Mouse (Mus musculus): ENCODE results near the gene Arhgap8. TPM values are rescaled to one million over a fixed set of nuclear protein-coding genes. Genes with fewer than 3 reads are reported as not detected.

Arhgap8 gene
- 2.8 and 4.2 TPM in 2 replicates for polyA plus RNA-seq (2014; fragmentation: Nextera tagmentation; extraction: Ambion mirVana)

DNA sequence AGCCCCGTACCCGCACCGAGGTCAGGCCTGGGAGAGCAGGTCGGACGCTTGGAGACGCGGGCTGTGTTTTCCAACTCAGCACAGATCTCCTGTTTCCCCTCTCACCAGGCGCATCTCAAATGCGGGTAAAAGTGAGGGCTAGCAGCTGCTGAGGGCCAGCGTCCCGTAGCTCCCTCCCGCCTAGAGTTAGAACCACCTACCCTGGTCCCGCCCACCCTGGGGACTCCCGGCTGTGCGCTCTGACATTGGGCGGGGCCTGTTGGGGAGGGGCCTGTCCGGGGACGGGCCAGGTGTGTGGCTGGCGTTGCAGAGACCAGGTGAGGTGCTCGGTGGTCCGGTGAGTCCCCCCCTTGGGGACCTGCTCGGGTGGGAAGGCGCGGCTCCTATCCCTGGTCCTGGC lies at the start of gene Arhgap8:
Arhgap8 (plus strand) TSS at position 262 of the 400 bp plus-strand sequence.
- H3K4me1 ChIP-seq (ENCODE audit: control insufficient read depth, insufficient read depth, low read length), result peaks cover 10% of the 10 kb centered on the region
- H3K9me3 ChIP-seq (replicated peaks; ENCODE audit: control insufficient read depth, low read length), result no peaks in the 10 kb centered on the region
- peaks cover 12% of the 10 kb centered on the region; the same call in 1 of the 2 replicates for H3K27me3 ChIP-seq (ENCODE audit: control insufficient read depth, insufficient read depth, low read length)
- no peaks in the 10 kb centered on the region for H3K36me3 ChIP-seq (replicated peaks; ENCODE audit: control insufficient read depth, insufficient read depth, low read depth, low read length)
- 1% methylated on average over 24 of the region's 24 CpGs for WGBS
- DNase-seq (ENCODE audit: low spot score) (peak; percentile 52), ATAC-seq (replicated peaks; ENCODE audit: insufficient number of reproducible peaks, low FRiP score, low TSS enrichment, low read depth) (0 out of 2 replicates have a peak, but pooled peaks have one; percentile 31)
- H3K4me3 ChIP-seq (ENCODE audit: low read depth, low read length), result peak within 1 kb of the TSS; percentile 27
- H3K9ac ChIP-seq (replicated peaks; ENCODE audit: low read length), result peak within 1 kb of the TSS; percentile 18
- no peak within 1 kb of the TSS for H3K27ac ChIP-seq (replicated peaks; ENCODE audit: low read depth, low read length)
- peak within 1 kb of the TSS; percentile 71 for H3K4me2 ChIP-seq (ENCODE audit: low read depth, low read length)

DNA sequence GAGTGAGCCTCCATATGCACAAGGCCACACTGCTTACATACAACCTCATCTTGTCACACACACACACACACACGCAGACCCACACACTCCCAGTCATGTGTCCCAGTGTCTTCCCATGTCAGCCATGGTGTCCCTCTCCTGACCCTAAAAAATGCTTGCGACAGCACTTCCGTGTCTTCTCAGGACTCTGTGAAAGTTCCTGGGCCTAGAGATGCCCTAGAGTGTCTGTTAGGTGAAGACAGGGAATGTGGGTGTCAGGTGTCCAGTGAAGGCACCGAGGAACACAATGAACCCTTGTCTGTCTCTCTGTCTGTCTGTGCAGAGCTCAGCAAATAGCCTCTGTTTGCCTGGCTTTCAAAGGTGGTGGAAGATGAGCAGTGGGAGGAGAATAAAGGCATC lies 49.2 kb upstream of the Arhgap8 start:
- Histone ChIP-seq H3K9me3 (replicated peaks; ENCODE audit: control insufficient read depth, low read length) (no peaks in the 10 kb centered on the region), H3K36me3 (replicated peaks; ENCODE audit: control insufficient read depth, insufficient read depth, low read depth, low read length) (no peaks in the 10 kb centered on the region), H3K4me3 (ENCODE audit: low read depth, low read length) (no peak overlapping the region), H3K27me3 (ENCODE audit: control insufficient read depth, insufficient read depth, low read length) (no peaks in the 10 kb centered on the region), H3K4me1 (ENCODE audit: control insufficient read depth, insufficient read depth, low read length) (no peaks in the 10 kb centered on the region), H3K27ac (replicated peaks; ENCODE audit: low read depth, low read length) (no peak overlapping the region), H3K4me2 (ENCODE audit: low read depth, low read length) (no peak overlapping the region), H3K9ac (replicated peaks; ENCODE audit: low read length) (no peak overlapping the region; the same call in 1 of the 2 replicates)
- ATAC-seq (replicated peaks; ENCODE audit: insufficient number of reproducible peaks, low FRiP score, low TSS enrichment, low read depth), result no peak
- WGBS, result 57% methylated on average over 4 of the region's 4 CpGs
- DNase-seq (ENCODE audit: low spot score), result no peak

DNA sequence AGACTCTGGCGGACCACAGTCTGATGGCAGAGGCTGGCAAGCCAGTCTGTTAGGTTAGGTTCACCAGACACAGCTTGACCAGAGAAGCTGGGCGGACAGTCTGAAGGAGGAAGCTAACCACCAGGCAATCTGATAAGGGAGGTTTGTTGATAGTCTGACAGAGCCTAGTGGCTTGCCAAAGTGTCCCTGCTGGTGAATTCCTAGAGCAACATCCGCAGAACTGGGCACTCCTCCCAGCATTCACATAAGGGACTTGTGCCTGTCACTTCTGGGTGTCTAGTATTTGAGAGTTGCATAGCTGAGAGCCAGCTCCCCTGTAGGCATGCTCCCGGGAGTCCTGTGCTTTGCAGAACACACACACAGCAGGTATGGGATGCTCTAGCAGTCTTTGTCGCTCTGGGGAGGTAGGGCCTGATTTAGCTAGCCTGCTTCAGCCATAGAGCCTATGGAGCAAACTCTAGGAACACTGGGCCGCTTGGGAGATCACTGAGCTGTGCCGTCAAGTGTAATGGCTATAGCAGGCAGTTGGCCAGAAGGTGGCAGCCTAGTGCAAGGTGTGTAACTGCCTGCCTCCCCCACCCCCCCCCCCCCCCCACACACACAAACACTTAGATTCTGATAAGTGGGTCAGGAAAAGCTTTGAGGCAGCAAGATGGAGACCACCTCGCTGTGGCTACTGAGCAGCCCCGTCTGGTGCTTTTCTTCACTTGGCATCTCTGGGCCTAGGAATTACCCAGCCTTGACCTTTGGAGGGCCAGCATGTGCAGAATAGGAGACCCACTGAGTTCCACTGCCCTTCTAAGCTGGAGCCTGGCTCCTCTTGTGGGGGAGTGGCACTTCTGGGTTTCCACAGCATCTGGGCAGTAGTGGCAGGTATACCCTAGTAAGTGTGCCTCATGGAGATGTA lies 48.2 kb upstream of the Arhgap8 start:
- Histone ChIP-seq H3K27me3 (ENCODE audit: control insufficient read depth, insufficient read depth, low read length) (no peaks in the 10 kb centered on the region), H3K36me3 (replicated peaks; ENCODE audit: control insufficient read depth, insufficient read depth, low read depth, low read length) (no peaks in the 10 kb centered on the region), H3K4me1 (ENCODE audit: control insufficient read depth, insufficient read depth, low read length) (no peaks in the 10 kb centered on the region), H3K9me3 (replicated peaks; ENCODE audit: control insufficient read depth, low read length) (no peaks in the 10 kb centered on the region), H3K4me2 (ENCODE audit: low read depth, low read length) (no peak overlapping the region), H3K9ac (replicated peaks; ENCODE audit: low read length) (no peak overlapping the region), H3K27ac (replicated peaks; ENCODE audit: low read depth, low read length) (no peak overlapping the region), H3K4me3 (ENCODE audit: low read depth, low read length) (no peak overlapping the region)
- DNase-seq (ENCODE audit: low spot score), result peak; percentile 58
- ATAC-seq (replicated peaks; ENCODE audit: insufficient number of reproducible peaks, low FRiP score, low TSS enrichment, low read depth), result no peak
- WGBS, result 45% methylated on average over 9 of the region's 9 CpGs

GRCm38 (mm10) chr15:84672308-84672615 lies 47.6 kb upstream of the Arhgap8 start:
- H3K9ac ChIP-seq (replicated peaks; ENCODE audit: low read length), result no peak overlapping the region
- no peaks in the 10 kb centered on the region for H3K4me1 ChIP-seq (ENCODE audit: control insufficient read depth, insufficient read depth, low read length)
- no peaks in the 10 kb centered on the region for H3K27me3 ChIP-seq (ENCODE audit: control insufficient read depth, insufficient read depth, low read length)
- H3K4me2 ChIP-seq (ENCODE audit: low read depth, low read length), result no peak overlapping the region
- DNase-seq (ENCODE audit: low spot score) (no peak), ATAC-seq (replicated peaks; ENCODE audit: insufficient number of reproducible peaks, low FRiP score, low TSS enrichment, low read depth) (no peak)
- H3K36me3 ChIP-seq (replicated peaks; ENCODE audit: control insufficient read depth, insufficient read depth, low read depth, low read length), result no peaks in the 10 kb centered on the region
- H3K4me3 ChIP-seq (ENCODE audit: low read depth, low read length), result no peak overlapping the region
- WGBS, result 84% methylated on average over 4 of the region's 4 CpGs
- no peak overlapping the region for H3K27ac ChIP-seq (replicated peaks; ENCODE audit: low read depth, low read length)
- no peaks in the 10 kb centered on the region for H3K9me3 ChIP-seq (replicated peaks; ENCODE audit: control insufficient read depth, low read length)

- H3K27ac ChIP-seq (replicated peaks; ENCODE audit: low read depth, low read length), result no peak overlapping the region
- H3K27me3 ChIP-seq (ENCODE audit: control insufficient read depth, insufficient read depth, low read length), result no peaks in the 10 kb centered on the region
- H3K4me3 ChIP-seq (ENCODE audit: low read depth, low read length), result no peak overlapping the region
- H3K9ac ChIP-seq (replicated peaks; ENCODE audit: low read length), result no peak overlapping the region
- WGBS, result 77% methylated on average over 3 of the region's 3 CpGs
- H3K4me1 ChIP-seq (ENCODE audit: control insufficient read depth, insufficient read depth, low read length), result no peaks in the 10 kb centered on the region
- no peak for ATAC-seq (replicated peaks; ENCODE audit: insufficient number of reproducible peaks, low FRiP score, low TSS enrichment, low read depth)
- no peak for DNase-seq (ENCODE audit: low spot score)
- H3K36me3 ChIP-seq (replicated peaks; ENCODE audit: control insufficient read depth, insufficient read depth, low read depth, low read length), result no peaks in the 10 kb centered on the region
- H3K4me2 ChIP-seq (ENCODE audit: low read depth, low read length), result no peak overlapping the region
- no peaks in the 10 kb centered on the region for H3K9me3 ChIP-seq (replicated peaks; ENCODE audit: control insufficient read depth, low read length)
Measured at GRCm38 (mm10) chr15:84672616-84673015, 47.2 kb upstream of the Arhgap8 start.

- 78% methylated on average over 11 of the region's 11 CpGs for WGBS
- Histone ChIP-seq H3K9me3 (replicated peaks; ENCODE audit: control insufficient read depth, low read length) (no peaks in the 10 kb centered on the region), H3K4me3 (ENCODE audit: low read depth, low read length) (no peak overlapping the region), H3K27me3 (ENCODE audit: control insufficient read depth, insufficient read depth, low read length) (no peaks in the 10 kb centered on the region), H3K4me2 (ENCODE audit: low read depth, low read length) (no peak overlapping the region), H3K9ac (replicated peaks; ENCODE audit: low read length) (no peak overlapping the region), H3K36me3 (replicated peaks; ENCODE audit: control insufficient read depth, insufficient read depth, low read depth, low read length) (no peaks in the 10 kb centered on the region), H3K4me1 (ENCODE audit: control insufficient read depth, insufficient read depth, low read length) (no peaks in the 10 kb centered on the region), H3K27ac (replicated peaks; ENCODE audit: low read depth, low read length) (no peak overlapping the region)
- DNase-seq (ENCODE audit: low spot score) (no peak), ATAC-seq (replicated peaks; ENCODE audit: insufficient number of reproducible peaks, low FRiP score, low TSS enrichment, low read depth) (no peak)
Measured at GRCm38 (mm10) chr15:84674329-84675067, 45.4 kb upstream of the Arhgap8 start.

DNA sequence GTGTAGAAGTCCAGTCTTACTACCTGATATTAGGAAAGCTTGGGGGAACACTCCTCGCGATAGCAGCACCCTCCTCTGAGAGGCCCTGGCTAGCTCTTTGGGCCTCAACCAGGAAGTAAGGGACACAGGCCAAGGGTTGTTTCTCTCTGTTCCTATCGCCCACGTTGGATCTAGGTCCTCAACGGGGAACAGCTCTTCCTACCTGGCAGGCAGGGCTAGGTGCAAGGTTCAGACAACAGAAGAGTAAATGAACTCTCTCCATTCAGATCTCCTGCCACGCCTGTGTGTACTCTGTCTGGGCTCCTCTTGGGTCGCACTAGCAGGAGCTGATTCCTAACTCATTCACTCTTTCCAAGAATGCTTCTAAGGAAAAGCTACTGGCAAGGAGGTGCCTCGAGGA lies 44.5 kb upstream of the Arhgap8 start:
- H3K9ac ChIP-seq (replicated peaks; ENCODE audit: low read length), result no peak overlapping the region
- WGBS, result 77% methylated on average over 8 of the region's 8 CpGs
- H3K4me1 ChIP-seq (ENCODE audit: control insufficient read depth, insufficient read depth, low read length), result no peaks in the 10 kb centered on the region
- H3K36me3 ChIP-seq (replicated peaks; ENCODE audit: control insufficient read depth, insufficient read depth, low read depth, low read length), result no peaks in the 10 kb centered on the region
- ATAC-seq (replicated peaks; ENCODE audit: insufficient number of reproducible peaks, low FRiP score, low TSS enrichment, low read depth) (no peak), DNase-seq (ENCODE audit: low spot score) (no peak)
- H3K27me3 ChIP-seq (ENCODE audit: control insufficient read depth, insufficient read depth, low read length), result no peaks in the 10 kb centered on the region
- no peak overlapping the region for H3K27ac ChIP-seq (replicated peaks; ENCODE audit: low read depth, low read length)
- no peak overlapping the region for H3K4me3 ChIP-seq (ENCODE audit: low read depth, low read length)
- no peaks in the 10 kb centered on the region for H3K9me3 ChIP-seq (replicated peaks; ENCODE audit: control insufficient read depth, low read length)
- H3K4me2 ChIP-seq (ENCODE audit: low read depth, low read length), result no peak overlapping the region

GRCm38 (mm10) chr15:84677943-84678342 lies 41.9 kb upstream of the Arhgap8 start:
- no peak overlapping the region for H3K4me2 ChIP-seq (ENCODE audit: low read depth, low read length)
- H3K27me3 ChIP-seq (ENCODE audit: control insufficient read depth, insufficient read depth, low read length), result no peaks in the 10 kb centered on the region
- H3K4me3 ChIP-seq (ENCODE audit: low read depth, low read length), result no peak overlapping the region
- no peak overlapping the region for H3K9ac ChIP-seq (replicated peaks; ENCODE audit: low read length)
- H3K4me1 ChIP-seq (ENCODE audit: control insufficient read depth, insufficient read depth, low read length), result peaks cover 4% of the 10 kb centered on the region; the same call in 1 of the 2 replicates
- H3K36me3 ChIP-seq (replicated peaks; ENCODE audit: control insufficient read depth, insufficient read depth, low read depth, low read length), result no peaks in the 10 kb centered on the region
- no peak for DNase-seq (ENCODE audit: low spot score)
- H3K27ac ChIP-seq (replicated peaks; ENCODE audit: low read depth, low read length), result no peak overlapping the region
- no peaks in the 10 kb centered on the region for H3K9me3 ChIP-seq (replicated peaks; ENCODE audit: control insufficient read depth, low read length)
- no peak for ATAC-seq (replicated peaks; ENCODE audit: insufficient number of reproducible peaks, low FRiP score, low TSS enrichment, low read depth)
- WGBS, result 58% methylated on average over 11 of the region's 11 CpGs
